Mouse (Mus musculus): ENCODE measurements around the gene Rev3l. TPM values are rescaled to one million over a fixed set of nuclear protein-coding genes. Genes with fewer than 3 reads are reported as not detected.
A peak's percentile ranks its signal among the peaks of the same experiment; 100 is the strongest.

The Rev3l gene
- polyA plus RNA-seq, 1 experiment from 2014 or later, result 30.2 TPM

DNA sequence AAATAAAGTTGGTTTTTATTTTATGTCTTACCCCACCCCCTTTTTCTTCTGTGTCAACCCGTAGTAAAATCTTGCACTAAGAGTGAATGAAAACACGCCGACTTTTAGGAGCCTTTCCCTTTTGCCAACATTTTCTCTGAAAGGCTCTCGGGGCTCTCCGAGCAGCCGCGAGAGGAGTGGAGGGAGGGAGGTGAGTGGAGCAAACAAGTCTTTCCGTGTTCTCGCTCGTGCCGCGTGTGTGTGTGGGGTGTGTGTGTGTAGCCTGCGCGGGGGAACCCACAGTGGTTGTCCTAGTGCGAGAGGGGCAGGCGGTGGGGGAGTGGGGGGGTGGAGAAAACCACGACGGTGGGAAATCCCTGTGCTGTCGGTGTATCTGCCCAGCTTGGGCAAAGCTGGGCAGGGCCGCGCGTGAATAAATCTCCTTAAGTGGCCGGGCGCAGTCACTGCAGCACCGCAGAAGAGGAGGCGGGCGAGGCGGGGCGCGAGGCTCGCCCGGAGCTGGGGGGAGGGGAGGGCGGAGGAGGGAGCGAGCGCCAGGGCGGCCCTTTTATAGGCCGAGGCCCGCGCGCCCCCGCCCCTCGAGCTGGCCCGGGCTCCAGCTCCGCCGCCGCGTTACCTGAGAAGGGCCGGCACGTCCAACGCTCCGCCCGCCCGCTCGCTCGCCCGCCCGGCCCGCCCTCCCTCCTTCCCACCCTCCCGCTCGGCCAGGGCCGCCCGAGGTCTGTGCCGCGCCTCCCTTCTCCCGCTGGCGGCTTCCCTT lies 762 bp upstream of the Rev3l start:
- Histone ChIP-seq H3K27ac (ENCODE audit: low read depth, low read length) (peak overlapping the region; percentile 99), H3K9me3 (ENCODE audit: control insufficient read depth, low read length) (peaks cover 3% of the 10 kb centered on the region), H3K4me2 (replicated peaks; ENCODE audit: low read depth, low read length) (peak overlapping the region; percentile 62), H3K27me3 (ENCODE audit: control insufficient read depth, insufficient read depth, low read length) (no peaks in the 10 kb centered on the region), H3K4me1 (ENCODE audit: control insufficient read depth, insufficient read depth, low read length) (peaks cover 18% of the 10 kb centered on the region; the same call in 1 of the 2 replicates), H3K9ac (ENCODE audit: low read depth, low read length) (peak overlapping the region; percentile 95), H3K36me3 (ENCODE audit: control insufficient read depth, insufficient read depth, low read length) (no peaks in the 10 kb centered on the region), H3K4me3 (ENCODE audit: low read length) (peak overlapping the region; percentile 63)
- ATAC-seq (ENCODE audit: low FRiP score, low TSS enrichment), result peak; percentile 95
- WGBS, result under 1% methylated on average over 37 of the region's 66 CpGs

GRCm38 (mm10) chr10:39732266-39733100 lies 565 bp downstream of the Rev3l start:
- peak overlapping the region; percentile 63 for H3K4me3 ChIP-seq (ENCODE audit: low read length)
- WGBS, result under 1% methylated on average over 78 of the region's 105 CpGs

GRCm38 (mm10) chr10:39733101-39733399 lies 1.1 kb downstream of the Rev3l start:
- under 1% methylated on average over 9 of the region's 9 CpGs for WGBS
- ATAC-seq (ENCODE audit: low FRiP score, low TSS enrichment), result no peak
- H3K27ac ChIP-seq (ENCODE audit: low read depth, low read length), result peak overlapping the region; percentile 99

More at GRCm38 (mm10) chr10:39732266-39733100, 565 bp downstream of the Rev3l start:
- H3K4me1 ChIP-seq (ENCODE audit: control insufficient read depth, insufficient read depth, low read length), result peaks cover 18% of the 10 kb centered on the region; the same call in 1 of the 2 replicates
- no peaks in the 10 kb centered on the region for H3K36me3 ChIP-seq (ENCODE audit: control insufficient read depth, insufficient read depth, low read length)
- peak overlapping the region; percentile 99 for H3K27ac ChIP-seq (ENCODE audit: low read depth, low read length)
- peaks cover 3% of the 10 kb centered on the region for H3K9me3 ChIP-seq (ENCODE audit: control insufficient read depth, low read length)
- H3K9ac ChIP-seq (ENCODE audit: low read depth, low read length), result peak overlapping the region; percentile 95
- H3K27me3 ChIP-seq (ENCODE audit: control insufficient read depth, insufficient read depth, low read length), result no peaks in the 10 kb centered on the region
- ATAC-seq (ENCODE audit: low FRiP score, low TSS enrichment), result peak; percentile 61
- H3K4me2 ChIP-seq (replicated peaks; ENCODE audit: low read depth, low read length), result peak overlapping the region; percentile 69

GRCm38 (mm10) chr10:39733421-39733930 lies 1.6 kb downstream of the Rev3l start:
- peak overlapping the region; percentile 63 for H3K4me3 ChIP-seq (ENCODE audit: low read length)
- peak overlapping the region; percentile 95 for H3K9ac ChIP-seq (ENCODE audit: low read depth, low read length)
- peaks cover 3% of the 10 kb centered on the region for H3K9me3 ChIP-seq (ENCODE audit: control insufficient read depth, low read length)
- H3K36me3 ChIP-seq (ENCODE audit: control insufficient read depth, insufficient read depth, low read length), result no peaks in the 10 kb centered on the region
- WGBS, result 12% methylated on average over 10 of the region's 10 CpGs
- no peaks in the 10 kb centered on the region for H3K27me3 ChIP-seq (ENCODE audit: control insufficient read depth, insufficient read depth, low read length)
- peak overlapping the region; percentile 99; the same call in 1 of the 2 replicates for H3K27ac ChIP-seq (ENCODE audit: low read depth, low read length)
- ATAC-seq (ENCODE audit: low FRiP score, low TSS enrichment), result no peak
- H3K4me2 ChIP-seq (replicated peaks; ENCODE audit: low read depth, low read length), result peak overlapping the region; percentile 69
- H3K4me1 ChIP-seq (ENCODE audit: control insufficient read depth, insufficient read depth, low read length), result peaks cover 18% of the 10 kb centered on the region; the same call in 1 of the 2 replicates

More at GRCm38 (mm10) chr10:39733101-39733399, 1.1 kb downstream of the Rev3l start:
- Histone ChIP-seq H3K36me3 (ENCODE audit: control insufficient read depth, insufficient read depth, low read length) (no peaks in the 10 kb centered on the region), H3K4me2 (replicated peaks; ENCODE audit: low read depth, low read length) (peak overlapping the region; percentile 69), H3K4me1 (ENCODE audit: control insufficient read depth, insufficient read depth, low read length) (peaks cover 18% of the 10 kb centered on the region; the same call in 1 of the 2 replicates), H3K9me3 (ENCODE audit: control insufficient read depth, low read length) (peaks cover 3% of the 10 kb centered on the region), H3K4me3 (ENCODE audit: low read length) (peak overlapping the region; percentile 63), H3K27me3 (ENCODE audit: control insufficient read depth, insufficient read depth, low read length) (no peaks in the 10 kb centered on the region), H3K9ac (ENCODE audit: low read depth, low read length) (peak overlapping the region; percentile 95)

GRCm38 (mm10) chr10:39736187-39736586 lies 4.3 kb downstream of the Rev3l start:
- Histone ChIP-seq H3K36me3 (ENCODE audit: control insufficient read depth, insufficient read depth, low read length) (no peaks in the 10 kb centered on the region), H3K27me3 (ENCODE audit: control insufficient read depth, insufficient read depth, low read length) (no peaks in the 10 kb centered on the region), H3K4me1 (ENCODE audit: control insufficient read depth, insufficient read depth, low read length) (peaks cover 13% of the 10 kb centered on the region; the same call in 1 of the 2 replicates), H3K27ac (ENCODE audit: low read depth, low read length) (no peak overlapping the region), H3K9ac (ENCODE audit: low read depth, low read length) (no peak overlapping the region), H3K4me3 (ENCODE audit: low read length) (no peak overlapping the region), H3K9me3 (ENCODE audit: control insufficient read depth, low read length) (no peaks in the 10 kb centered on the region), H3K4me2 (replicated peaks; ENCODE audit: low read depth, low read length) (no peak overlapping the region)
- WGBS, result 80% methylated on average over 4 of the region's 4 CpGs
- no peak for ATAC-seq (ENCODE audit: low FRiP score, low TSS enrichment)

GRCm38 (mm10) chr10:39742057-39742456 lies 10.1 kb downstream of the Rev3l start:
- H3K36me3 ChIP-seq (ENCODE audit: control insufficient read depth, insufficient read depth, low read length), result no peaks in the 10 kb centered on the region
- no peak overlapping the region for H3K4me3 ChIP-seq (ENCODE audit: low read length)
- ATAC-seq (ENCODE audit: low FRiP score, low TSS enrichment), result no peak
- no peak overlapping the region for H3K9ac ChIP-seq (ENCODE audit: low read depth, low read length)
- no peak overlapping the region for H3K27ac ChIP-seq (ENCODE audit: low read depth, low read length)
- H3K27me3 ChIP-seq (ENCODE audit: control insufficient read depth, insufficient read depth, low read length), result no peaks in the 10 kb centered on the region
- H3K4me2 ChIP-seq (replicated peaks; ENCODE audit: low read depth, low read length), result no peak overlapping the region
- 74% methylated on average over 4 of the region's 4 CpGs for WGBS
- H3K4me1 ChIP-seq (ENCODE audit: control insufficient read depth, insufficient read depth, low read length), result no peaks in the 10 kb centered on the region
- H3K9me3 ChIP-seq (ENCODE audit: control insufficient read depth, low read length), result no peaks in the 10 kb centered on the region

- H3K9ac ChIP-seq (ENCODE audit: low read depth, low read length), result no peak overlapping the region
- WGBS, result 94% methylated on average over 1 of the region's 1 CpGs
Measured at GRCm38 (mm10) chr10:39764752-39765151, 32.8 kb downstream of the Rev3l start.

DNA sequence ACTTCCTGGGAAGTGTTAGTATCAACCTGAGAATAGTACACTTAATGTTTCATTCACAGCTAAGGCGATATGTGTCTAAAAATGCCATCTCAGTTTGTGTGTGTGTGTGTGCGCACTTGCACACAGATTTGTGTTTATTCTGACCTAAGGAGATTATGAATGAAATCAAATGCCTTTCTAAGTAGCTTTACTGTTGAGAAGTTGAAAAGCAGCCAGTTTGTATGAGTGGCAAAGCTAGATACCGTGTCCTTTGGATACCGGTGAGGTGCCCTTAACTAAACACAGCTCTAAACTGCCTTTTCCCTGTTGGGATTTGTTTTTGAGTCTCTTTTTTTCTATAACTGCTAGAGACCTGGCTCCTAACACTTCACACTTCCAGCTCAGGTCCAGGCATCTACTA lies 34.8 kb downstream of the Rev3l start:
- Histone ChIP-seq H3K27me3 (ENCODE audit: control insufficient read depth, insufficient read depth, low read length) (no peaks in the 10 kb centered on the region), H3K4me3 (ENCODE audit: low read length) (no peak overlapping the region), H3K27ac (ENCODE audit: low read depth, low read length) (no peak overlapping the region), H3K4me1 (ENCODE audit: control insufficient read depth, insufficient read depth, low read length) (no peaks in the 10 kb centered on the region), H3K4me2 (replicated peaks; ENCODE audit: low read depth, low read length) (no peak overlapping the region), H3K9ac (ENCODE audit: low read depth, low read length) (no peak overlapping the region), H3K36me3 (ENCODE audit: control insufficient read depth, insufficient read depth, low read length) (no peaks in the 10 kb centered on the region), H3K9me3 (ENCODE audit: control insufficient read depth, low read length) (no peaks in the 10 kb centered on the region)
- 88% methylated on average over 4 of the region's 4 CpGs for WGBS
- no peak for ATAC-seq (ENCODE audit: low FRiP score, low TSS enrichment)

More at GRCm38 (mm10) chr10:39764752-39765151, 32.8 kb downstream of the Rev3l start:
- Histone ChIP-seq H3K27ac (ENCODE audit: low read depth, low read length) (no peak overlapping the region), H3K36me3 (ENCODE audit: control insufficient read depth, insufficient read depth, low read length) (no peaks in the 10 kb centered on the region), H3K9me3 (ENCODE audit: control insufficient read depth, low read length) (no peaks in the 10 kb centered on the region), H3K4me3 (ENCODE audit: low read length) (no peak overlapping the region), H3K27me3 (ENCODE audit: control insufficient read depth, insufficient read depth, low read length) (no peaks in the 10 kb centered on the region), H3K4me2 (replicated peaks; ENCODE audit: low read depth, low read length) (no peak overlapping the region), H3K4me1 (ENCODE audit: control insufficient read depth, insufficient read depth, low read length) (no peaks in the 10 kb centered on the region)
- ATAC-seq (ENCODE audit: low FRiP score, low TSS enrichment), result no peak
